Mouse (Mus musculus): ENCODE measurements at regions not wholly inside any gene's neighbourhood (a gene's known extent, or its start where the extent isn't known, plus 50 kb on each side); places are given as distances from the start of the nearest gene placed in this dataset.
A peak's percentile ranks its signal among the peaks of the same experiment; 100 is the strongest.

DNA sequence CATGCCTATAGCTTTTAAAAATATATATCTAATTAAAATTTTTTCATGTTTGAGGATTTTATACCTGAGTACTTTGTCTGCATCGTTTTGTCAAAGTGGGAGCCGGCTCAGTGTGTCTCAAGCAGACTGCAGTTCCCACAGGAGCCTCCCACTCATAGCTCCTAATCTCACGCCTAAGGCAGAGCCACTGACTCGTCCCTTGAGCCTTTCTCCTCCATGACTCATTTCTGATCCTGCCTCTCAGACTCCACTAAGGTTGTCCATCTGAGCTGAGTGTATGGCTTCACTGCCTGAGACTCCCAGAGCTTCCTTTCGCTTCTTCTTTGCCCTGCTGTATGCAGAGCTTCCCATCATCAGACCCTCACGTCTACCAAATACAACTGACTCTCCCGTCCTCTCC lies 98.8 kb downstream of the Efnb2 start:
- no peak for DNase-seq (ENCODE audit: low spot score)

DNA sequence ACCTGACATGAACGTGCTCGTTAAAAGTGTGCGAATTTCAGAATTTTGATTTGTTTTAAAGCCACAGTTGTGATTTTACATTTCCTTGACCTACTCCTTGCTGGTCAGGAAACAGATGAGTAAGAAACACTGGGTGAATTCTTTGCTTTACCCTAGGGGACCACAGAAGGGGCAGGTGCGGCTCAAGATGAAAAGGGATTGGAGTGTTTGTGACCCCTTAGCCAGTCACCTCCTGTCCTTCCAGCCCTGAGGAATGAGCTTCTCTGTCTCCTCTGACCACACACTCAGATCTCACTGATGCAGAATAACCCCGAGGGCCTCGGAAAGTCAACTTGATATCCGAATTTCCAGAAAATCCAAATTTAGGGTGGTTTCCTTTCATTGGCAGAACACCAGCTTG lies 103.0 kb downstream of the Efnb2 start:
- DNase-seq (ENCODE audit: low spot score) = no peak

DNA sequence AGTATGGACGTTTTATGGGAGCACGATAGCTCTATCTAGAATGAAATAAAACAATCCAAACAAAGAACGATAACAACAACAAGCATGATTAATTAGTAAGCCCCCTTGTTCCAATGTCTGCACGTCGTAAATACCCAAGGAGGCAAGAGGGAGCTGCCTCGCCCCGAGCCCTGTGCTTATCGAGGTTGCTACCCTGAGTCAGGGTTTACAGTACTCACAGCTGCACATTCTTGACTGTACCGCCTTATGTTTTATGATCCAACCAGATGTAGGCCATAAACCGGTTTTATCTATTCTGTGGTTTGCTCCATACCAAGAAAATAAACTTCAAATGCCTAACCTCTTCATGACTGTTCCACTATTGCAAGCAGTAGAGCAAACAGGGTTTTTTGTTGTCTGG lies 104.9 kb downstream of the Efnb2 start:
- no peak for DNase-seq (ENCODE audit: low spot score)

DNA sequence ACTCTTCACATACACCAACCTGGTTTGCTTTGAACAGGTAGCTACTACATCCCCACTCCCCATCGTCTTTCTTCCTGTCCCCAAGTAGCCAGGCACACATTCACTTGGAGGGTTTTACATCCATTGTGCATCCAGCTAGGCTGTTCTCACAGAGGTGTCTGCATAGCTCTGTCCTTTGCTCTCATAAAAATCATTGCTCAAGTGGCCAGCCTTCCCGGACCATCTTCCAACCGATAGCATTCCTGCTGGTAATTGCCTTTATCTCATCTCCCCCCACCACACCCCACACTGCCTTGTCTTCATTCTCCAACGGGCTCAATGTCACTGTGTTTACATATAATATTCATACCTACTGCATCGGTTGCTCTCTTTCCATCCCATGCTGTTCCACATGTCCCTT lies 106.4 kb downstream of the Efnb2 start:
- no peak for DNase-seq (ENCODE audit: low spot score)

DNA sequence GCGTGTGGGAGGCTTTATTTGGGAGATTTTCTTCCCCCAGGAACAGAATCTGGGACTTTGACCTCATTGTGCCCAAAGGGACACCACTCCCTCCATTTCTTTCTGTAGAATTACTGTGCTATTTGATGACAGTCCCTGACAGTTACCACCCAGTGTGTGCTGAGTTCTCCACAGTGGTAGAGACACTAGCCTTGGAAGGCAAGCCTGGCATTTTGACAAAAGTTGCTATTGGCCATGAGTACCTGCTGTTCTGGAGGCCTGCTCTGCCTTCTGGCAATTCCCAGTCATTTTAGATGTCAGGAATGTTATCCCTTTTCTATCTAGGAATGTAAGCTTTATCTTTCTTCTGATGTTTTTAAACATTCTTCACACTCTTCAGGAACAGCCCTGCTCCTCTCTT lies 108.3 kb downstream of the Efnb2 start:
- DNase-seq (ENCODE audit: low spot score) = no peak

DNA sequence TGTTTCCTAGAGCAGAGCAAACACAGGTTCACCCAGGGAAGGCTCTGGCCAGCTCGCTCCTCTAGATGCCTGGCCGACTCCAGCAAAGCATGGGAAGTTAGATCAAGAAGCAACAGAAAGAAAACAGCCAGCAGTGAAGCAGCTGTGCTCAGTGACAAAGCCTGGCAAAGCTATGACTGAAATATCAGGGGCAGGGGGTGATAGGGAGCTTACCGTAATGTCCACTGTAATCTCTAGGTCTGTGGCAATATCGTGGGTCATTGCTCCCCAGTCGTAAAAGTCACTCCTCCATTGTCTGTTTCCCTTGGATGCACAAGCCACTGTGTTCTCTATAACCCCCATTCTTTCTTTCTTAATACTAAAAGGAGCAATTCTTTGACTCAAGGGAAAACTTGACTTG lies 124.4 kb downstream of the Efnb2 start:
- DNase-seq (ENCODE audit: low spot score) = no peak

DNA sequence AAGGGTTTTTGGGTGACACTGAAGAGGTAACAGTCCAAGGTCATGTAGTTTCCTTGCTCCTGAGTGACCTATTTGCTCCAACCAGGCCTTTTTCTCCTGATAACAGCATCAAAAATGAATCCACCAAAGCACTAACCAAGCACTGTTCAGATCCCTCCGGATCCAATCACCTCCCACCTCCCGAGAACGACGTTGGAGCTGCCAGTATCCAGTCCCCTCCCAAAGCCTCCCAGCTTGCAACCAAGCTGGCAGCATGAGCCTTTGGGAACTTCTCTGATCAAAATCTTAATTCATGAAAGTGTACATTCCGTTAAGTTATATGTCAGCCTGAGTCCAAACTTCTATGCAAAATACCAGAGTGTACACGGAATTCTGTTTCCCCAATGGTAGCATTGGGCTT lies 126.3 kb downstream of the Efnb2 start:
- no peak for DNase-seq (ENCODE audit: low spot score)

DNA sequence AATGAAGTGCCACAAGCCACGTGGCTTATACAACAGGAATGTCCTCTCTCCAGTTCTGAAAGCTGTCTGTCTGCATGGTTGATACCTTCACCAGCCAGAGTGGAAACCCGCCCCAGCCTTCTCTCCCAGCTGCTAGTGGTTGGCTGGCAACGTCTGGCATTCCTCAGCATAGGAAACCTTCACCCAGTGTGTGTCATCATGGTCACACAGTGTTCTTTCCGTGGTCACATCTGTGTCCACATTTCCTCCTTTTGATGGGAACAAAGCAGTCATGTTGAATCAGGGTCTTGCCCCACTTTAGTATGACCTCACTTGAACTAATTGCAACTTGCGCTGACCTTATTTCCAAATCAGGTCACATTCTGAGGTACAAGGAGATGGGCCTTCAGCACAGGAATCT lies 128.1 kb downstream of the Efnb2 start:
- DNase-seq (ENCODE audit: low spot score) = no peak

DNA sequence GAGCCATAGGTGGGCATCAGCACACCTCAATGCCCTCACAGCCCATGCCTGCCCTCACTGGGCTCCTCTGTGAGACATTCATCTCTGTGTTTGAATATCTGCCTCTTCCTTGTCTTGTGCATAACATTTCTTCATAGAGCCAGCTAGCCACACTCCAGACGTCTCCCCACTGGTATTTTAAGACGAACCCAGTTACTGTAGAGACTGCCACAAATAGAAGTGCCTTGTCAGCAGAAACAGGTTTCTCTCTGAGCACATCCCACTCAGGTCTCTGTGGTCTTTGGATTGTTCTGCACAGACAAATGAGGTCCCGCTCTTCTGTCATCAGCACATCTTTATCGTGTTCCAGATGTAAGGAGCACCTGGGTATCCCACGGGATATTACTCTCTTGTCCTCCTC lies 130.5 kb downstream of the Efnb2 start:
- no peak for DNase-seq (ENCODE audit: low spot score)

DNA sequence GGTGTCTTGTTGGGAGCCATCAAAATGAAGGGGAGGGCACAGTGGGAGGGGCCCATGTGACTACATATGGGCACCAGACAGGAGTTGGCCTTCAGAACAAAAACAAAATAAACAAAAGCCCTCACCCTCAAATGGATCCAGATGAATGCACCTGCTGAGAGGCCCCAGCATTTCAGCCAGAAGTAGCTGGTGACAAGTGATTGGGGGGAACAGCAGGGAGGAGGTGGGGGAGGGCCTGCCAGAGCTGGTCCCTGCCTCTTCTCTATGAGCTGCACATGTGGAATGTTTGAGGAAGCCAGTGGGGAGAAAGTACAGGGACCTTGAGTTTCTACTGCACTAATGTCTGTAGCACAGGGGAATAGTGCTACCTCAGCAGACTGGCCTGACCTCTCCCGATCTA lies 139.5 kb downstream of the Efnb2 start:
- DNase-seq (ENCODE audit: low spot score) = peak; percentile 43

DNA sequence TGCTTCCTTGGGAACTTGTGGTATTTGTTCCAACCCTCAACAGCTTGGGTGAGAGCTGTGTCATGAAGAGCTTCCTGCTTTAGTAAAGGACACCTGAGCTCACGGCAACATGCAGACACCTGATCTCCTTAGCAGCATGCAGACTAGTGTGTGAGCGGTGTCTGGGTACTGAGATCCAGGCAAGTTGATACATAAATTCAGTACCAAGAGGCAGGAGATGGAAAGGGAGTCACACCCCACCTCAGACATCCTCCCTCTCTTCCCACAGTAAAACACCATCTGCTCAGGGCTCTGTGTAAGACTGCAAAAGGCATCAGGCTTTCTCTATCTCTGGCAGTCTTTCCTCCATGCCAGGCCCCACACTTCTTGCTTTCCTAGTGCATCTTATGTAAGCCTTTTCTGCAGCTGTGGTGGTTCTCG lies 141.3 kb downstream of the Efnb2 start:
- DNase-seq (ENCODE audit: low spot score) = no peak

DNA sequence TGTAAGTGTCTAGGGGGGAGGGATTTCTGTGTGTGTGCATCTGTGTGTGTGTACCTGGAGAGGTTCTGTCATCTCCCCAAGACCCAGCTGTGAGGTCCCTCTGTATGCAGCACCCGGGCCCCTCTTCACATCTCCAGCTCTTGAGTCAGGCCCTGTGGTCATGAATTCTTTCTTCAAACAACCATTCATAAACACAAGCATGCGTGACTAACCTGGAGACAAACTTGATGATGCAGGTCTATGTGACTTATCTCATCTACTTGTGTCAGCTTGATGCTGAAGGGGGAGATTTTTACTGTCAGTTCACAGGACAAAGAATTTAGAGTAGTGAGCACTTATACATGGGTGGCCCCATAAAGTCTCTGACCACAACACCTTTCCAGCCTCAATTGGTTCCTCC lies 143.4 kb downstream of the Efnb2 start:
- no peak for DNase-seq (ENCODE audit: low spot score)

DNA sequence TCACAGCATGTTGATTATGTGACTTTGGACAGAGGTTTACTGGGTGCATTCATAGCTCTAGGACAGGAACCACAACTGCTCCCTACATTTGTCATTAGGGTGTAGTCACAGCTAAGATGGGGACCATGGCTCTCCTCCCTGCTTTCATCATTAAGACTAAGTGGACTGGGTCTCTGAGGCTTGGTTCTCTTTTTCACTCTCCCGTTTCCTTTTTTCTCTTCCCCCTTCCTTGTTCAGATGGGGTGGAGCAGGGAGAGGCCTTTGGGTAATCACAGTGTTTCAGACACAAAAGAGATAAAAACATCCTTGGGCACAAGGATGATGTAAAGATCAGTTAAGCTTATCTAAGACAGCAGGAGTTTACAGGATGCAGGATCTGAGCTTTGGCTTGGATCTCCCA lies 144.8 kb downstream of the Efnb2 start:
- no peak for DNase-seq (ENCODE audit: low spot score)

DNA sequence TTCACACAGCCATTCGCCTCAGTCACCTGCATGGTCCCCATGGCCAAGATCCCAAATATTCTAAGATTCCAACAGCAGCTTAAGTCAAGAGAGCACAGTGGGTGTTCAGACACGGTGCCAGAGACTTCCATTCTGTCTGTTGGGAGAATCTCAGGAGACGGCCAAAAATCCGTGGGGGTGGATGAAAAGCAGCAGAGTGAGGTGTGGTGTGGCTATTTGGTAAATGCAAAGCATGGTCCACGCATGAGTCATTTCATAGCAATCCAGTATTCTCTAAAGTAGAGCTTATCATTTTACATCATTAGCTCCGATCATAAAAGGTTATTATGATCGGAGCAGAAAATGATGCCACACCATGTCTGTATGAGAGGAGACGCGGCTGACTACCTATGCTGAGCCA lies 161.1 kb downstream of the Efnb2 start:
- DNase-seq (ENCODE audit: low spot score) = no peak

DNA sequence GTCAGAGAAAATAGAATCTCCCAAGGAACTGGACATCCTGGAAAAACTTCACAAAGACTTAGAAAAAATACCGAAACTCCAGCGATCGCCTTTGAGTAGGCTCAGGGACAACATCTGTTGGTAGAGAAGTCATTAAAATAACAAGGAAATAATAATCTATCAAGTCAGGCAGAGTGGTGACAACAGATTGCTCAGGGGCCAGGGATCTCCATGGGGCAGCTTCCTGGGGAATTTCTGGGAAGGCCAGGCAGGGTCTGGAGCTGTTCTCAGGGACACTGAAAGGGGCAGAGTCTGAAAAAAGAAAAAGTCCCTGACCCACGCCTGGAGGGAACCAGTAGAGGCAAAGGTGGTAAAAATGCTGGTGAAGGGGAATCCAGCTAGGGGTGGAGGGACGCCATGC lies 162.3 kb downstream of the Efnb2 start:
- peak; percentile 53 for DNase-seq (ENCODE audit: low spot score)

DNA sequence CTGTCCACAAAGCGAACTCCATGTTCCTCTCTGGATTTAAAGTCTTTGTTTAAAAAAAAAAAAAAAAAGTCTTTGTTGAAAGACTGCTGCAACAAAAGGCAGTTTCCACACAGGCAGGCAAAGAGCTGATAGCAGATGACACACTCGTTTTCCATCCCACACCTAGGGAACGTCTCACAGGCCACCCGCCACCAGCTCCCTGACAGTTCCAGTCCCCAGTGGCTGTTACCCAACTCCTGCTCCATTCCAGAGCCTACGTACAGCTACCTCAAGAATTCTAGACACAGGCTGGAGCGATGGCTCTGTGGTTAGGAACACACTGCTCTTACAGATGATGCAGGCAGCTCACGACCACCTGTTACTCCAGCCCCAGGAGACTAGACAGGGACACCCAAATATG lies 165.6 kb downstream of the Efnb2 start:
- DNase-seq (ENCODE audit: low spot score) = no peak

DNA sequence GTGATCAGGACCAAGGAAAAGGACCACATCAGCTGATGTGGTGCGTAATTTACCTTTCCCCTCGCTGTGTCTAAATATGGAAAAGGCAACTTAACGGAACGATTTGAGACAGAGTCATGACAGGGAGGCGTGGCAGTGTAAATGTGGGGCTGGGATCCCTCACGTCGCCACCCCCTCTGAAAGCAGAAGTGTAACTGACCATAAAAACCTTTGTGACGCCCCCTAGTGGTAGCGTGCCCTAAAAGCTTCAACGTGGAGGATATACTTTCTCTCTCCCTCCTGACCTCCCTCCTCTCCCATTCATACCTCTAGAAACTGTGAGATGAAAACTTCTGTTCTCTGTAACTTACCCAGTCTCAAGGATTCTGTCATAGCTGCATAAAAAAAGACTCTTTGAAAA lies 166.8 kb downstream of the Efnb2 start:
- DNase-seq (ENCODE audit: low spot score) = no peak

DNA sequence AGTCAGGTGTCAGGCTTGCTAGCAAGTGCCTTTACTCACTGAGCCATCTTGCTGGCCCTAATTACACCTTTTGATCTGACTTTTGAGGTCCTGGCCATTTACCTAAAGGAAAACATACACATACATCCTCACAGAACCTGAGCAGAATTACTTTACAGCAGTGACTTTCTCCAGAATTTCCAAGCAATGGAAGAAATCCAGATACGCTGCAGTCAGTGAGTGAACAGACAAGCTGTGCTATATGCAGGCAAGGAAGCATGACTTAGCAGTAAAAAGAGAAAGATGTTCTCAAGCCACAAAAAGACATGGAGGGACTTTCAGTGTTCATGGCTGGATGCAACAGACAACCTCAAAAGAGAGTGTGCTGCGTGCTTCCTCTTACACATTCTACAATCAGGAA lies 169.1 kb downstream of the Efnb2 start:
- no peak for DNase-seq (ENCODE audit: low spot score)

DNA sequence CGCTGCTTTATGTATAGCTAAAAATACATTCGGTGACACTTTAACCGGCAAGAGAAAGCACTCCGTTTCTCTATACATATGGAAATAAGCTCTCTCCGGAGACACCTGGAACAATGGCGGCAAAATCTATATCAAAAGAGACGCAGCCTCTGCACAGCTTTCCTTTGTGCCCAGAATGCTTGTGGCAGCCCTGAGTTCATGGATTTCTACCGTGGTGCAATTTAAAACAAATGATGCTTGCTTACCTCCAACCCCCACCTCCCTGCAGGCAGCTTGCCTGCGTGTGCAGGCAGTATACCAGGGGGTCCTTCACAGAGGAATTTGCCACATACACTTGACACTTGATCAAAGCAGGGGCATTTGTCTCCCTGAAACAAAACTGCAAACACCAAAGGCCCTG lies 171.3 kb downstream of the Efnb2 start:
- DNase-seq (ENCODE audit: low spot score) = peak; percentile 56

DNA sequence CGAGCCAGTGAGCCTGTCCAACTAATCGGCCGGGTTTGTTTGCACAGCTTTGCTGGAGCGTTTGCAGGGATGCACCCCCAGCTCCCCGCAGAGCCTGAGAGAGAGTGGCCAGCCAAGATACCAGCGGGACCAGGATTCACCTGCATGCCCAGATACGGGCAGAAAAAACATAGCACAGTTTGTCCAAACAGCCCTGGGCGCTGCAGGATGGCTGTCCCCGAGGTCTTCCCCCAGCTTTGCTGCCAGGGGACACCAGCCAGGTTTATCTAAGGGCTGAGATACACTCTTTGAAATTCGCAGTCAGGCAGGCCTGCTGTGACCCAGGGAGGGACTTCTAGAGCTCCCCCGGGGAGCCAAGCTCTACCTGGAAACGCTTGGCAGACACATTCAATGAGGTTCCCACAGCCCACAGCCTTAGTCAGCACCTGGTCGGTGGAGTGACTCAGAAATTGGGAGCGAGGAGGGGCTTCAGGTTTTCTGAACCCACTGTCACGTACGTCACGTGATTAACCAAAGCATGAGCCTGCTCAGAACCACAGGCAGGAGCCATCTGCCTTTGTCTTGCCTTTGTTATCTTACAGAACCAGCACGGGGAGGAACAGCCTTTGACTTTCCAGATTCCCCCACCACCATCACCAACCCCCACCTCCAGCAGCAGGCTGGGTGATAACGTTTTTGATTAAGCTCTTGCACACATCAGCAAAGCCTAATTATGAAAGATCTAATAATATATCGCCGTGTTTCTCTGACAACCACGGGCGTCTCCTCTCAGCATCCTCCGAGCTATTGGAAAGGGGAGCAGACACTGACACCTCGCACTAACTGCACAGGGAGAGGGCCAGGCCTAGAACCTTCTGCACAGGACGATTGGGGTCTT lies 172.1 kb downstream of the Efnb2 start:
- DNase-seq (ENCODE audit: low spot score) = peak; percentile 67

DNA sequence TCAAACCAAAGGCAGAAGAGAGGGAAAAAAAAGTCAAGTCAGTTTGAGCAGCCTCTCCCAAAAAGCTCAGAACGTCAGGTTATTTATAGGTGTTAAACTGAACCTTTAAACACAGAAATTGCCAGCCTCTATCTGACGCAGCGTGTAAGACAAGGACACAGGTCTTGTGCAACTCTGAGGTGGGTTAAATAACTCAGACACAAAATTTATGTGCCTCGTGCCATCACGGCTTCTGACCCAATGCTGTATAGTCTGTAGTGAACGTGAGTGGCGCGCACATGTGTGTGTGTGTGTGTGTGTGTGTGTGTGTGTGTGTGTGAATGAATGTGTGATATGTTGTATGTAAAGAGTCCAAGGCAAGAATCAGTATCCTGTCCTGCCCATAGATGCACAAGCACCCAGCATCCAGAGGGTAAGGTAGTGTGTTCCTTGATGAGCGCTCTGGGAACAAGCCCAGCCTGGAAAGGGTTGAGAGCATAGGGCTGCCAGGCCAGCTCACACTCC lies 172.8 kb downstream of the Efnb2 start:
- no peak for DNase-seq (ENCODE audit: low spot score)

DNA sequence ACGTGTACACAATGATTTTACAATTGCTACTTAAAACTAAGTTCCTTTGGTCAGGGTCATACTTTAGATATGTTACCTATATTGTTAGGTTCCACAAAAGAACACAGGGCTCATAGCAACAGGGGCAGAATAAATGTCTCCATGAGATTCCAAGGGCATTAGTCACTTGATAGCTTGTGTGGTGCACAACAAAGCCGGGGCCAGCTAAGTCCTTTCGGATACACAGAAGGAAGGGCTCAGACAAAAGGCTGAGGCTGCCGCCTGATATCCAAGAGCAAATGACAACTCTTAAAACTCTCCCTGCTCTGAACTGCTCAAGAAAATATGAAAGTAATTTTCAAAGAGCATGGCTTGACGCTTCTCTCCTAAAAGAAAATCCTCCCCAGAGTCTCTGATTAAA lies 173.3 kb downstream of the Efnb2 start:
- DNase-seq (ENCODE audit: low spot score) = peak; percentile 78

DNA sequence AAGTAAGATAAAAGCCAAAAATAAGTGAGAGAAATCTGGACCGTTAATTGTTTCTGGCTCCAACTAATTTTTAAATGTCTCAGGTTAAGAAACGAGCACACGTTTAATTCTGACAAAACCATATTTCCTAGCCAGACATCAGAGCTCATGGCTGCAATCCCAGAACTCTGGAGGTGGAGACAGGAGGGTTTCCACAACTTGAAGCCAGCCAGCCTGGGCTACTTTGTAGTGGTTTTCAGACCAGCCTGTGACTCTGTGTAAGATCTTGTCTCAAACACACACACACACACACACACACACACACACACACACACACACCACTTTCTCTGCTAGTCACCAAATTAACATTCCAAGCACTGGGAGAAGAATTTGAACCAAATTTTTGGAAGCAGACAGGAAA lies 174.2 kb downstream of the Efnb2 start:
- DNase-seq (ENCODE audit: low spot score) = no peak

DNA sequence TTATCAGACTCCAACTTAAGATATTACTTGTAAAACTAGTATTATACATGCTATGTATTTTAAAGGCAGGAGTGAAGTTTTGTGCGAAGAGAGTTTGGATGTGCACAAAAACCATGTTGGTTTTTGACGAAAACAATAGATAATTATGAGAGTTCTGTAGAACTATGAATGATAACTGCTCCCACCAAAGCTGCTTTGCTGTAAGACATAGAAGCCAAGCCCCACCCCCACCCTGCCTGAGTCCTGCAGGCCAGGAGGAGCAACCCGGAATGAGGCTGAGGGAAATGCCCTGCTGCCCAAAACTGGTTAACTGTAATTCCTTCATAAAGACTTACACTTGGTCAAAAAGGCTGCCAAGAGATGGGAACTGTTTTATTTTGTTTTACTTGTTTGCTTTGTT lies 175.8 kb downstream of the Efnb2 start:
- DNase-seq (ENCODE audit: low spot score) = no peak

Data from embryo, embryonic 10 days (tissue).